Mouse (Mus musculus): ENCODE measurements around the gene Zbtb20. TPM values are rescaled to one million over a fixed set of nuclear protein-coding genes. Genes with fewer than 3 reads are reported as not detected.

Gene Zbtb20
- total RNA-seq, 2 experiments from 2014 or later, result 167 to 189 TPM

GRCm38 (mm10) chr16:43634037-43634436, 758.4 kb downstream of the Zbtb20 start:
- intact Hi-C loops (cut with DNase I), result no loop called here
- no peak for DNase-seq (ENCODE audit: low spot score)

GRCm38 (mm10) chr16:43637241-43637640, 761.6 kb downstream of the Zbtb20 start:
- intact Hi-C loops (cut with DNase I), result no loop called here
- no peak for DNase-seq (ENCODE audit: low spot score)

- intact Hi-C loops (cut with DNase I), result no loop called here
- no peak for DNase-seq (ENCODE audit: low spot score)
These were observed 762.8 kb downstream of the Zbtb20 start for GRCm38 (mm10) chr16:43638406-43639049.

GRCm38 (mm10) chr16:43641230-43641629, 765.5 kb downstream of the Zbtb20 start:
- intact Hi-C loops (cut with DNase I), result loop anchor here (1.0 kb wide), 1 partner anchor 16 kb away; no protein-coding TSS in a partner anchor
- DNase-seq (ENCODE audit: low spot score), result no peak

GRCm38 (mm10) chr16:43645879-43646278, 770.2 kb downstream of the Zbtb20 start:
- no peak for DNase-seq (ENCODE audit: low spot score)
- intact Hi-C loops (cut with DNase I), result no loop called here

- intact Hi-C loops (cut with DNase I), result no loop called here
- DNase-seq (ENCODE audit: low spot score), result no peak
These were observed 771.3 kb downstream of the Zbtb20 start for GRCm38 (mm10) chr16:43646943-43647342.

- DNase-seq (ENCODE audit: low spot score), result no peak
- intact Hi-C loops (cut with DNase I), result no loop called here
These were observed 772.0 kb downstream of the Zbtb20 start for GRCm38 (mm10) chr16:43647641-43648040.

GRCm38 (mm10) chr16:43650355-43651080, 774.8 kb downstream of the Zbtb20 start:
- DNase-seq (ENCODE audit: low spot score), result no peak
- intact Hi-C loops (cut with DNase I), result no loop called here

- intact Hi-C loops (cut with DNase I), result no loop called here
- DNase-seq (ENCODE audit: low spot score), result no peak
These were observed 777.6 kb downstream of the Zbtb20 start for GRCm38 (mm10) chr16:43653288-43653687.

- DNase-seq (ENCODE audit: low spot score), result no peak
- intact Hi-C loops (cut with DNase I), result no loop called here
These were observed 778.6 kb downstream of the Zbtb20 start for GRCm38 (mm10) chr16:43654269-43654668.

GRCm38 (mm10) chr16:43655183-43655787, 779.6 kb downstream of the Zbtb20 start:
- no peak for DNase-seq (ENCODE audit: low spot score)
- intact Hi-C loops (cut with DNase I), result no loop called here

GRCm38 (mm10) chr16:43661576-43661975, 785.9 kb downstream of the Zbtb20 start:
- intact Hi-C loops (cut with DNase I), result no loop called here

GRCm38 (mm10) chr16:43662124-43663004, 786.7 kb downstream of the Zbtb20 start:
- intact Hi-C loops (cut with DNase I), result no loop called here
- no peak for DNase-seq (ENCODE audit: low spot score)

More at GRCm38 (mm10) chr16:43661576-43661975, 785.9 kb downstream of the Zbtb20 start:
- no peak for DNase-seq (ENCODE audit: low spot score)

GRCm38 (mm10) chr16:43663978-43664579, 788.4 kb downstream of the Zbtb20 start, which contains the start of gene Tigit:
Gene Tigit, minus strand, starts transcription at chr16:43664146.
- DNase-seq (ENCODE audit: low spot score), result no peak
- intact Hi-C loops (cut with DNase I), result no loop called here

GRCm38 (mm10) chr16:43664861-43665260, 789.2 kb downstream of the Zbtb20 start:
- intact Hi-C loops (cut with DNase I), result no loop called here

GRCm38 (mm10) chr16:43668294-43668693, 792.6 kb downstream of the Zbtb20 start:
- intact Hi-C loops (cut with DNase I), result no loop called here

More at GRCm38 (mm10) chr16:43664861-43665260, 789.2 kb downstream of the Zbtb20 start:
- DNase-seq (ENCODE audit: low spot score), result no peak

GRCm38 (mm10) chr16:43671972-43672371, 796.3 kb downstream of the Zbtb20 start:
- no peak for DNase-seq (ENCODE audit: low spot score)
- intact Hi-C loops (cut with DNase I), result no loop called here

More at GRCm38 (mm10) chr16:43668294-43668693, 792.6 kb downstream of the Zbtb20 start:
- no peak for DNase-seq (ENCODE audit: low spot score)

GRCm38 (mm10) chr16:43672697-43673096, 797.0 kb downstream of the Zbtb20 start:
- DNase-seq (ENCODE audit: low spot score), result no peak
- intact Hi-C loops (cut with DNase I), result no loop called here

- DNase-seq (ENCODE audit: low spot score), result no peak
- intact Hi-C loops (cut with DNase I), result no loop called here
These were observed 798.7 kb downstream of the Zbtb20 start for GRCm38 (mm10) chr16:43674400-43674799.
